Mouse (Mus musculus) liver, embryonic 14.5 days (tissue): ENCODE results near the gene Gm17581. TPM values are rescaled to one million over a fixed set of nuclear protein-coding genes. Genes with fewer than 3 reads are reported as not detected.

Experiments used
- ATAC-seq: fragments of 200-750 bp; cut with Nextera tagmentation; 2 replicates; pipeline ENCODE4 v1.8.0; 2017; ENCODE audit warnings: moderate number of reproducible peaks, mild to moderate bottlenecking, moderate library complexity; ENCODE audit not compliant: insufficient read depth
- DNase-seq, 3 experiments: peaks; one replicate each; pipeline ENCODE4 v3.0.0-alpha.2; 2012 to 2013; ENCODE audit warnings: low read depth in 3 of 3, low spot score in 3 of 3
- H3K27ac ChIP-seq: fragments of 300-500 bp; sonication (generic); 2 replicates; pipeline ENCODE4 v1.5.1; 2014; ENCODE audit warnings: moderate library complexity, mild to moderate bottlenecking, control low read depth, inconsistent platforms
- H3K27me3 ChIP-seq: fragments of 300-500 bp; sonication (generic); 2 replicates; pipeline ENCODE4 v1.6.1; 2014; ENCODE audit warnings: mild to moderate bottlenecking, low read length, moderate library complexity; ENCODE audit not compliant: control insufficient read depth, insufficient read depth
- H3K36me3 ChIP-seq: fragments of 300-500 bp; sonication (generic); replicated peaks from 2 replicates; pipeline ENCODE4 v1.6.1; 2014; ENCODE audit warnings: low read depth; ENCODE audit not compliant: control insufficient read depth, insufficient read depth
- H3K4me1 ChIP-seq, 2 experiments: fragments of 200-500 bp in 1 of 2; fragments of 300-500 bp in 1 of 2; sonication (generic) in 1 of 2; replicated peaks; 2 replicates each; pipeline ENCODE4 v1.6.1; 2012 to 2014; ENCODE audit warnings: antibody characterized with exemption in 1 of 2, inconsistent platforms in 1 of 2, low read length in 1 of 2; ENCODE audit not compliant: control insufficient read depth in 2 of 2, insufficient read depth in 2 of 2
- H3K4me2 ChIP-seq: fragments of 300-500 bp; sonication (generic); 2 replicates; pipeline ENCODE4 v1.6.1; 2014; ENCODE audit warnings: low read depth, mild to moderate bottlenecking, control low read depth, moderate library complexity
- H3K4me3 ChIP-seq, 2 experiments: fragments of 200-500 bp in 1 of 2; fragments of 300-500 bp in 1 of 2; sonication (generic) in 1 of 2; 2 replicates each; pipeline ENCODE4 v1.5.1; 2012 to 2014; ENCODE audit warnings: low read depth in 2 of 2, low read length in 2 of 2, mild to moderate bottlenecking in 2 of 2, control low read depth in 1 of 2, inconsistent platforms in 1 of 2, moderate library complexity in 1 of 2; ENCODE audit not compliant: insufficient read depth in 1 of 2
- H3K9ac ChIP-seq: fragments of 300-500 bp; sonication (generic); replicated peaks from 2 replicates; pipeline ENCODE4 v1.6.1; 2014; ENCODE audit warnings: mild to moderate bottlenecking, control low read depth, moderate library complexity
- H3K9me3 ChIP-seq: fragments of 300-500 bp; sonication (generic); 2 replicates; pipeline ENCODE4 v1.6.1; 2016; ENCODE audit warnings: low read length, mixed read lengths; ENCODE audit not compliant: control insufficient read depth
- CTCF ChIP-seq: IDR thresholded peaks from 2 replicates; pipeline ENCODE4 v1.5.1; 2016; ENCODE audit warnings: antibody characterized with exemption, low read depth, control low read depth
- EP300 ChIP-seq: IDR thresholded peaks from 2 replicates; pipeline ENCODE4 v1.6.1; 2016; ENCODE audit warnings: antibody characterized with exemption, low read depth
- WGBS: fragments of 180-500 bp; shearing (Covaris S2); extraction: QIAGEN DNeasy Blood & Tissue Kit; methylation state at CpG from one replicate; pipeline ENCODE4 v1.1.7; 2014; ENCODE audit not compliant: insufficient replicate concordance; 5-methylcytosine and 5-hydroxymethylcytosine counted together
- polyA plus RNA-seq, 2 experiments: library from polyadenylated mRNA; depleted of rRNA in 1 of 2; stranded (reverse) in 1 of 2; unstranded in 1 of 2; fragments of >200 nt; fragmentation: Nextera tagmentation in 1 of 2; extraction: Ambion mirVana in 1 of 2; gene quantifications; 2 replicates each; pipeline versions ENCODE4 v1.2.1 to v1.2.3; 2012 to 2014

Gm17581 gene
- polyA plus RNA-seq, 2 experiments, result not detected

- ATAC-seq (no peak), DNase-seq (no peak)
- Histone ChIP-seq H3K36me3 (no peaks in the 10 kb centered on the region), H3K4me1 (peaks cover 0 to 5% of the 10 kb centered on the region in 2 experiments; a peak in 2 of 4 replicates), H3K27ac (no peak overlapping the region), H3K9ac (no peak overlapping the region), H3K4me3 (no peak overlapping the region), H3K4me2 (no peak overlapping the region), H3K9me3 (no peaks in the 10 kb centered on the region), H3K27me3 (no peaks in the 10 kb centered on the region)
- TF ChIP-seq CTCF (no peak), EP300 (no peak)
- 38% methylated on average over 9 of the region's 9 CpGs for WGBS
Measured at GRCm38 (mm10) chr2:155737803-155738202, 2.1 kb upstream of the Gm17581 start.

- H3K36me3 ChIP-seq, result no peaks in the 10 kb centered on the region
- no peak overlapping the region for H3K9ac ChIP-seq
- no peak overlapping the region for H3K4me2 ChIP-seq
- TF ChIP-seq CTCF (no peak), EP300 (no peak)
- no peaks in the 10 kb centered on the region for H3K27me3 ChIP-seq
- DNase-seq (no peak), ATAC-seq (no peak)
- no peak overlapping the region for H3K27ac ChIP-seq
- H3K4me1 ChIP-seq, result no peaks in the 10 kb centered on the region
- no peaks in the 10 kb centered on the region for H3K9me3 ChIP-seq
- WGBS, result 52% methylated on average over 6 of the region's 6 CpGs
- no peak overlapping the region for H3K4me3 ChIP-seq
Measured at GRCm38 (mm10) chr2:155736936-155737335, 1.3 kb upstream of the Gm17581 start.

GRCm38 (mm10) chr2:155735080-155735479 lies 586 bp downstream of the Gm17581 start:
- no peaks in the 10 kb centered on the region for H3K9me3 ChIP-seq
- H3K9ac ChIP-seq, result no peak overlapping the region
- no peak for ATAC-seq
- DNase-seq, result no peak
- no peaks in the 10 kb centered on the region for H3K27me3 ChIP-seq
- no peak for TF ChIP-seq CTCF
- H3K4me3 ChIP-seq, result no peak overlapping the region
- no peak overlapping the region for H3K4me2 ChIP-seq
- H3K36me3 ChIP-seq, result no peaks in the 10 kb centered on the region
- no peaks in the 10 kb centered on the region for H3K4me1 ChIP-seq
- WGBS, result 64% methylated on average over 5 of the region's 5 CpGs
- H3K27ac ChIP-seq, result no peak overlapping the region

GRCm38 (mm10) chr2:155729158-155729645 lies 6.5 kb downstream of the Gm17581 start, which contains the start of gene Edem2:
TSS of gene Edem2 (minus strand) at chr2:155729475.
- Histone ChIP-seq H3K27me3 (no peaks in the 10 kb centered on the region), H3K9me3 (no peaks in the 10 kb centered on the region), H3K36me3 (no peaks in the 10 kb centered on the region), H3K4me1 (peaks cover 4 to 5% of the 10 kb centered on the region in 2 experiments; a peak in 1 of 4 replicates), H3K9ac (peak within 1 kb of the TSS; percentile 79), H3K4me2 (peak within 1 kb of the TSS; percentile 87), H3K27ac (no peak within 1 kb of the TSS), H3K4me3 (peak within 1 kb of the TSS; percentile 67 to 93)
- under 1% methylated on average over 33 of the region's 33 CpGs for WGBS
- TF ChIP-seq CTCF (0 out of 2 replicates have a peak, but pooled peaks have one; percentile 19), EP300 (no peak)
- DNase-seq, result peak; percentile 80 to 85 (median 82)
- peak; percentile 89 for ATAC-seq

- Histone ChIP-seq H3K9ac (peak overlapping the region; percentile 79), H3K9me3 (no peaks in the 10 kb centered on the region), H3K4me3 (peak overlapping the region; percentile 67 to 93), H3K4me2 (peak overlapping the region; percentile 87), H3K4me1 (peaks cover 4 to 5% of the 10 kb centered on the region in 2 experiments; a peak in 1 of 4 replicates), H3K27me3 (no peaks in the 10 kb centered on the region), H3K27ac (no peak overlapping the region), H3K36me3 (no peaks in the 10 kb centered on the region)
- ATAC-seq (0 out of 2 replicates have a peak, but pooled peaks have one; percentile 14), DNase-seq (no peak)
- TF ChIP-seq CTCF, result no peak
- TF ChIP-seq EP300, result no peak
- WGBS, result 6% methylated on average over 15 of the region's 15 CpGs
Measured at GRCm38 (mm10) chr2:155728742-155729141, 6.9 kb downstream of the Gm17581 start.
